Mouse (Mus musculus) embryonic fibroblast, embryonic 13.5 days (primary cell): ENCODE measurements around the gene Prkag2.

Experiments used
- CTCF ChIP-seq: IDR thresholded peaks from 2 replicates; pipeline ENCODE4 v1.5.1; 2011; ENCODE audit warnings: mild to moderate bottlenecking, control low read depth, low read length, moderate library complexity, borderline replicate concordance; ENCODE audit not compliant: insufficient read depth
- POLR2A ChIP-seq: IDR thresholded peaks from 2 replicates; pipeline ENCODE4 v1.6.1; 2011; ENCODE audit warnings: low read depth, mild to moderate bottlenecking, control low read depth, low read length, moderate library complexity

DNA sequence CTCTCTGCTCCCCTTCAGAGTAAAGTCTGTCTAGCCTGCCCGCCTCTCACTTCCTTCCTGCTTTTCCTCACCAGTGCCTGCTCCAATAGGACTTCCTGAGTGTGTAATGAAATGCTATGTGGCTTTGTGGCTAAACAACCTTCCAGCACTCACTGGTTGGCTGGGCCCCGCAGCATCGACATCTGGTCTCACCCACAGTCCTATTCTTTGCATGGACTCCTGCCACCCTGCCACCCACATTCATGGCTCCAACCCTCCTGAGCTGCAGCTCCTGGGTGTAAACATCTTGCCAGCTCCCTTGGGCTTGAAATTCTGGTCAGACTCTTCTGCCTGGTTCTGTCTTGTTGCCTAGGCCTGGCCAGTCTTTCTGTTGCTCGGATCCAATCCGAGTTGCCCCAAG, 15.6 kb upstream of the Prkag2 start:
- TF ChIP-seq POLR2A (no peak), CTCF (no peak)
